Mouse (Mus musculus): ENCODE data around the gene Plrg1. TPM values are rescaled to one million over a fixed set of nuclear protein-coding genes. Genes with fewer than 3 reads are reported as not detected.
A peak's percentile ranks its signal among the peaks of the same experiment; 100 is the strongest.

Gene Plrg1
- polyA plus RNA-seq, 1 experiment from 2014 or later: 99.3 TPM

DNA sequence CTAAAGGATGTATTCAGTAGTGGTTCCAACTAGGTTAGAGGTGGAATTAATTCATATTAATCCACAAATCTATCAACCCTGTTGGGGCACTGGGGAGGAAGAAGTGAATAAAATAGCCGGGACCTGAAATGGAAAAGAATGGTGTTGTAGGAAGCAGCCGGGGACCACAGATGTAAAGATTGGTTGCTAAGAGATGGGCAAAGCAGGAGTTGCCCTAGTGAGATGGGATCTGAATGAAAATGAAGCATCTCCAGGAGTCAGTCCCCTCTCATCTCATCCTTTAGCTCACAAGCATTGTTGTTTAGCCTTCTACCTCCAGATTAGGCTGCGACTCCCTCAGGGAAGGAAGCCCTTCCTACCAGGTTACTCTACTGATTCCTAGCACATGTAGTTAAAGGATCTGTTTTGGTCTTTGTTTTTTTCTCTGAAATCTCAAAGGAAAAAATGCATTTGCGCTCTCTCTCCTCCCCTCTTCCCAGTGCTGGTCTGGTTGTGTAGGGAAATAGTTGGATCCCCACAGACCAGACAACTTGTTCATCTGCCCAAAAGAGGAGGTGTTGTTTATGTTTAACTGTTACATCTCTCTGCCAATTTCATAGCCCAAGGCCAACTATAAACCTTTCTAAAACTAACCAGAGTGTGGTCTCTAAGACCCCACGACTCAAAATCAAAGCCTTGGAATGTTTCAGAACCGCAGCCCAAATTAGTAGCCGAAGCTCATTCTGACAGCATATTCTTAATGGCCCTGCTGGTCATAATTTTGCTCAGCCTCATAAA is 56.4 kb downstream of the Plrg1 start:
- Histone ChIP-seq H3K27ac (replicated peaks) (no peak overlapping the region), H3K4me1 (replicated peaks) (peaks cover 22% of the 10 kb centered on the region), H3K4me2 (no peak overlapping the region)

GRCm38 (mm10) chr3:83112869-83113268 is 57.5 kb downstream of the Plrg1 start:
- H3K9me3 ChIP-seq: no peaks in the 10 kb centered on the region
- H3K4me2 ChIP-seq: no peak overlapping the region
- no peaks in the 10 kb centered on the region for H3K27me3 ChIP-seq
- 13% methylated on average over 3 of the region's 3 CpGs for WGBS
- H3K9ac ChIP-seq: no peak overlapping the region
- no peak overlapping the region for H3K4me3 ChIP-seq
- peaks cover 22% of the 10 kb centered on the region for H3K4me1 ChIP-seq (replicated peaks)
- ATAC-seq (ENCODE audit: low FRiP score, low read depth): peak; percentile 60; the same call in 1 of the 2 replicates
- H3K36me3 ChIP-seq: no peaks in the 10 kb centered on the region
- no peak overlapping the region for H3K27ac ChIP-seq (replicated peaks)

More for the DNA sequence above, 56.4 kb downstream of the Plrg1 start:
- no peak for ATAC-seq (ENCODE audit: low FRiP score, low read depth)
- H3K9me3 ChIP-seq: no peaks in the 10 kb centered on the region
- H3K9ac ChIP-seq: no peak overlapping the region
- 18% methylated on average over 7 of the region's 7 CpGs for WGBS
- no peak overlapping the region for H3K4me3 ChIP-seq
- H3K36me3 ChIP-seq: no peaks in the 10 kb centered on the region
- H3K27me3 ChIP-seq: no peaks in the 10 kb centered on the region

- Histone ChIP-seq H3K9ac (no peak overlapping the region), H3K36me3 (no peaks in the 10 kb centered on the region), H3K4me2 (no peak overlapping the region), H3K9me3 (no peaks in the 10 kb centered on the region), H3K4me1 (replicated peaks) (peaks cover 22% of the 10 kb centered on the region), H3K27ac (replicated peaks) (no peak overlapping the region), H3K4me3 (no peak overlapping the region), H3K27me3 (no peaks in the 10 kb centered on the region)
- ATAC-seq (ENCODE audit: low FRiP score, low read depth): no peak
- WGBS: 35% methylated on average over 1 of the region's 1 CpGs
Observed at GRCm38 (mm10) chr3:83114946-83115345, 59.6 kb downstream of the Plrg1 start.

DNA sequence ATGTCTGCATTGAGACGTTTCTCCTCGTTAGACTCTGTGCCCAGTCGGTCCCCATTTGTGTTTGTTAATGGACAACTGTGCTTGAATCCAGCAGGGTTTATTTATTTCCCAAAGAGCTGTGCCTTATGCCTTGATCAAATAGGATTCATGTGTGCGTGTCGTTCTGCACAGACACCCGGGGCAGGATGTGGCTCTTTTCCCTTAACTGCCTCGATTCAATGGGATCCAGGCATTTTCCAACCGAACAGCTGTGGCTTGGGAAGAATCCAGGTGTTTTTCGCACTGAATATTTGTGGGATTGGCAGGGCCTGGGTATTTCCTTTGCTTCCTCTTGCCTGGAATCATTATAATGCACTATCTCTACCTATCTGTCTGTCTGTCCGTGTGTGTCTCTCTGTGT is 62.3 kb downstream of the Plrg1 start:
- ATAC-seq (ENCODE audit: low FRiP score, low read depth): no peak
- Histone ChIP-seq H3K27me3 (no peaks in the 10 kb centered on the region), H3K4me3 (no peak overlapping the region), H3K4me1 (replicated peaks) (peaks cover 8% of the 10 kb centered on the region), H3K9me3 (no peaks in the 10 kb centered on the region), H3K4me2 (no peak overlapping the region), H3K27ac (replicated peaks) (no peak overlapping the region), H3K36me3 (no peaks in the 10 kb centered on the region), H3K9ac (no peak overlapping the region)
- 65% methylated on average over 10 of the region's 10 CpGs for WGBS

Other genes starting within 250 kb of the Plrg1 start
- gene Rbm46, start 179.0 kb upstream of the Plrg1 start, polyA plus RNA-seq (2015; fragmentation: Nextera tagmentation; extraction: Ambion mirVana): 1.4 and 2.1 TPM in 2 replicates
- 0.45 and 0.53 TPM in 2 replicates for gene Lrat, start 151.5 kb upstream of the Plrg1 start, polyA plus RNA-seq (2015; fragmentation: Nextera tagmentation; extraction: Ambion mirVana)
- gene Fgg, start 47.8 kb upstream of the Plrg1 start, polyA plus RNA-seq (2015; fragmentation: Nextera tagmentation; extraction: Ambion mirVana): 0.91 TPM in 1 of 2 replicates, not detected in the other
- gene Fga, start 29.4 kb upstream of the Plrg1 start, polyA plus RNA-seq (2015; fragmentation: Nextera tagmentation; extraction: Ambion mirVana): 0.12 TPM in 1 of 2 replicates, not detected in the other
- 0.19 TPM in 1 of 2 replicates, not detected in the other for gene Fgb, start 5.7 kb upstream of the Plrg1 start, polyA plus RNA-seq (2015; fragmentation: Nextera tagmentation; extraction: Ambion mirVana)
- 0.97 and 1.1 TPM in 2 replicates for gene Dchs2, start 72.4 kb downstream of the Plrg1 start, polyA plus RNA-seq (2015; fragmentation: Nextera tagmentation; extraction: Ambion mirVana)

All from hindbrain, embryonic 15.5 days (tissue).